Mouse (Mus musculus): ENCODE results near the gene Samd5. TPM values are rescaled to one million over a fixed set of nuclear protein-coding genes. Genes with fewer than 3 reads are reported as not detected.

Gene Samd5
- polyA plus RNA-seq, 1 experiment from 2014 or later: 0.48 TPM

Other genes starting within 250 kb of the Samd5 start
- 1.4 and 2.2 TPM in 2 replicates for gene Stxbp5, start 225.9 kb upstream of the Samd5 start, polyA plus RNA-seq (2015; fragmentation: Nextera tagmentation; extraction: Ambion mirVana)

All from liver, embryonic 16.5 days (tissue).